Mouse (Mus musculus): Measurements from ENCODE around the gene AC124108.1. TPM values are rescaled to one million over a fixed set of nuclear protein-coding genes. Genes with fewer than 3 reads are reported as not detected.
"Not testable (repeated sequence)": the region's sequence is repeated elsewhere in the genome, so short reads cannot be mapped to it uniquely, and the experiment has no call there.

The AC124108.1 gene
- total RNA-seq (2015) (not detected in 2 replicates), total RNA-seq (2017) (not detected in 2 replicates)

- ATAC-seq (replicated peaks; ENCODE audit: poor library complexity): no peak
Measured at GRCm38 (mm10) chr1:132191093-132191785, at the start of gene AC124108.1, which contains the start of gene Lemd1. TSS of gene AC124108.1 (plus strand) at chr1:132191457. TSS of gene Lemd1 (plus strand) at chr1:132191431.

DNA sequence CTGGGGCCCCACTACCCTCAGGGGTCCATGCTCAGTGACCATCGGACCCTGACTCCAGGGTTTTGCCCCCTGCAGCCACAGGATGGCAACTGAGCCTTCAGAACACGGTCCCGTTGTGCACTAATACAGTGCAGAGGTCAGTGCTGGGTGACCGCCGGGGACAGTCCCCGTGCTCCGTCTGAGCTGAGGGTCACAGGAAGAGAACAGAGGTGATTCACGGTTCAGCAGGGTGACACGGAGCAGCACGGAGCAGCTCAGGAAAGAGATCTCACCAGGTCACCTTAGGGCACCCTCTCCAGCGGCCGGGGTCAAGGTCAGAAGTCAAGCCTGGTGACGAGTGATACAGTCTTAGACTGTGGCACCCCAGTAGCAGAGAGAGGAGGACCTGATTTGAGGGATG is 49.5 kb upstream of the AC124108.1 start:
- no peak for ATAC-seq (replicated peaks; ENCODE audit: poor library complexity)

DNA sequence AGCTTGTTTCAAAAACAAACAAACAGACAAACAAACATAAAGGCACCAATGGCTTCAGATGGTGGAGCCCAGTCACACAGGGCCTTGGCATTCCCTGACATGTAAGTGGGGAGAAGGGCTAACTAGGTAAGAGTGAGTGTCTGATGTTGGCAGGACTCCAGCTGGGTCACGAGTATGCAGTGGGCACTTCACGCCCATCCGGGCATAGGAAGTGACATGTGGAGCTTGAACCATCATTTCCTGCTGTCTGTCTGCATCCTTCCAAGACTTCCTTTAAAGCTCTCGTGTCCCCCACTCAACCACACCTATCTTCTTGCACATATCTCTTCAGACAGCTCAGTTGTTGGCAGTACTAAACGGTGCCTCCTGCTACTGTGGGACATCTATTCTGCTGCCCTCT is 48.2 kb upstream of the AC124108.1 start:
- peak; percentile 34 for ATAC-seq (replicated peaks; ENCODE audit: poor library complexity)

DNA sequence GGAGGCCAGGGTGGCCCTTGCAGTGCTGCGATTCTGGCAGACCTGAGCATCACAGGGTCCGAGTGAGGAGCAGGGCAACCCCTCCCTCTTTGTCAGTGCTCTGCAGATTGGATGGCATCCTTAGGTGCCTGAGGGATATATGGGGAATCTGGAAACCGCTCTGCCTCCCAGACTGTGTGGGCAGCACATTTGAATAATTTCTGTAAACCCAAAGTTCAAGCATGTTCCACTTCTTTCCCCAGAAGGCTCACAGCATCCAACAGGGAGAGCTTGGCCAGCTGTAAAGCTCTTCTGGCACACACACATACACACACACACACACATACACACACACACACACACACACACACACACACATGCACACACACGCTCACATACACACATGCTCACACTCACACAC is 47.5 kb upstream of the AC124108.1 start:
- ATAC-seq (replicated peaks; ENCODE audit: poor library complexity): no peak

GRCm38 (mm10) chr1:132144223-132144622 is 47.0 kb upstream of the AC124108.1 start:
- no peak for ATAC-seq (replicated peaks; ENCODE audit: poor library complexity)

DNA sequence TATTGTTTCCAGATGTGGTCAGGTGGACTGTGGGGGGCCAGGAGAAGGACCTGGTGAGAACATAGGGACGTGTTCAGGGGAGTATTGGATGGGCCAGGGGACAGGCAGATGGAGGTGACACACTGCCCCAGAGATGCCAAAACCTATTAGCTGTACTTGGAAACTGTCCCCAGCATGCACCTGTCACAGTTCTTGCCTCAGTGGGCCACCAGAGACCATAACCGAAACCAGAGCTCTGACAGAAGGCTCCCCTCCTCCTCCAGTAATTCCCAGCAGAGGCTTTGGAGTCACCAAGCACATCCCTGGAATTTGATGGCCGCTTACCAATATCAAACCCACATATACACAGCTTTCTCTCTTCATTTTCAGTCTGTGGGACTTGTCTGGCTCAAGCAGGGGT is 46.4 kb upstream of the AC124108.1 start:
- ATAC-seq (replicated peaks; ENCODE audit: poor library complexity): no peak

DNA sequence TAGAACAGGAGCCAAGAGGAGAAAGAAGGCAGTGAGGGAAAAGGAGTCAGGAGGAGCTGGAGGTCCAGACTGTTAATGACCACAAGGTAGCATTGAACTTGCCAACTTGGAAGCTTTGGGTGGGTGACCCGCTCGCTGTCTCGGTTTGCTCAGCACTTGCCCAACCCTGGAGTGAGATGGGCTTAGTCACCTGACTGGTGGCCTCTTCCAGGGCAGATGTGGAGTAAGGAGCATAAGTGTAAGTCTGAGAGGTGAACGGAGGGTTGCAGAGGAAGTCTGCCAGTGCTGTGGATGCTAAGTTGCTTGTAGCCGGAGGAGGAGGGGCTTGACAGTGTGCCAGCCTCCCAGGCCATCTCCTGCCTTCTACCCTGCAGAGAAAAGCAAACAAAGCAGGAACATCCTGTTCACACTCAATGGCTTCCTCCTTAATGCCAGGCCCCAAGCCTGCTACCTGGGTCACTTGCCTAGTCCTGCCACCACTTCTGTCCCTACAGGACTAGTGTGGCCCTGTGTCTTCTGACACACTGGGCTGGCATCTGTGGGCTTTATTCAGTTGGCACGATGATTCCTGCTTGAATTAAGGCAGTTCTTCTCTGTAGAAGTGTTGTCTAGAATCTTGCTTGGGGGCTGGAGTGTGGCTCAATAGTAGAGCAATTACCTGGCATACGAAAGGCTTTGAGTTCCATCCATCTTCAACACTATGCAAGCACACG is 45.1 kb upstream of the AC124108.1 start:
- no peak for ATAC-seq (replicated peaks; ENCODE audit: poor library complexity)

GRCm38 (mm10) chr1:132149410-132149809 is 41.8 kb upstream of the AC124108.1 start:
- peak; percentile 82 for ATAC-seq (replicated peaks; ENCODE audit: poor library complexity)

DNA sequence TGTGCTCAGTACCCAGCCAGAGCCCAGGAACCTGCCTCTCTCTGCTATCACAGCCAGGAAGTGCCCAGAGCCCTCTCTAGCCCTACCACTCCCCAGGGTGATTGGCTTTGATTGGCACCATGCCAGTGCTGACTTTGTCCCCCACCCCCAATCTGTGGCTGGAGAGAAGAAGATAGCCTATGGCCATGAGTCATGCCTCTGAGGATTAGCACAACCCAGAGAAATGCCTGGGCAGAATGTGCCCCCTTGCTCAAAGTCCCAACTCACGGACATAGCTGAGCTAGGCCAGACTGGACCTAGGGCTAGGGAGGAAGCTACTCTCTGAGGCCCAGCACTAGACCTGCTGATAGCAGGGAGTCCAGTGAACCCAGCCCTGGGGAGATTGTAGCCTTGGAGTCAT is 41.1 kb upstream of the AC124108.1 start:
- 0 out of 2 replicates have a peak, but pooled peaks have one; percentile 18 for ATAC-seq (replicated peaks; ENCODE audit: poor library complexity)

DNA sequence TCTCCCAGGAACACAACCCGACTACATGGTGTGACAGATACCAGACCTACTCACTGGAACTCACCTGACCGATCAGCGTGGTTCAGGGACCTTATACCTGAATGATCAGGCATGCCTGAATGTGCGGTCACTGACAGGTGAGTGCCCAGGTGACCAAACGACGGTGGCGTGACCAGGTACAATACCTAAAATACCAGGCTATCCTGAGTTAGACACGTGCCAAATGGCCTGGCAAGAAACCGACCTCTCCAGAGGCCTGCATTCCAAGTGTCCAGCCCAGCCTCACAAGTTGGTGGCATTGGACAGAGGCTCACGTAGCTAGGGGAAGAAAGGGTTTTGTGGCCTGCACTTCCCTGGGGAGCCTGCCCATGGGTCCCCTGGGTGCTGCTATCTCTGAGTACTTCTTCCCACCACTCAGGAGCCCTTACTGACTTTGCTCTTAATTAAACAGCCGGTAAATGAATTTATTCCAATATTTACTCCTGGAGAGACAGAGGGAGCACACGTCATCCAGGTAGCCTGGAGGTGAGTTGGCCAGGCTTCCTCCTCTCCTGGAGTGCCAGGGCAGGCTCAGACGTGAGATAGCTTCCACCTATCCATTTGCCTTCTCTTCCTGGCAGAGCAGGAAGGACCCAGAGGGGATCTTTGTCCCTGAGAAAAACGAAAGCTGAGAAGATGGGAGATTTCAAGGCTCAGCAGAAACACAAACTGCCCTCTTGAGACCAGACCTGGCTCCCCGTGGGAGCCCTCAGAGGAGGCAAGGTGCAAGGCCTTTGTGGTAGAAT is 40.2 kb upstream of the AC124108.1 start:
- ATAC-seq (replicated peaks; ENCODE audit: poor library complexity): no peak

GRCm38 (mm10) chr1:132151908-132152307 is 39.3 kb upstream of the AC124108.1 start:
- no peak for ATAC-seq (replicated peaks; ENCODE audit: poor library complexity)

DNA sequence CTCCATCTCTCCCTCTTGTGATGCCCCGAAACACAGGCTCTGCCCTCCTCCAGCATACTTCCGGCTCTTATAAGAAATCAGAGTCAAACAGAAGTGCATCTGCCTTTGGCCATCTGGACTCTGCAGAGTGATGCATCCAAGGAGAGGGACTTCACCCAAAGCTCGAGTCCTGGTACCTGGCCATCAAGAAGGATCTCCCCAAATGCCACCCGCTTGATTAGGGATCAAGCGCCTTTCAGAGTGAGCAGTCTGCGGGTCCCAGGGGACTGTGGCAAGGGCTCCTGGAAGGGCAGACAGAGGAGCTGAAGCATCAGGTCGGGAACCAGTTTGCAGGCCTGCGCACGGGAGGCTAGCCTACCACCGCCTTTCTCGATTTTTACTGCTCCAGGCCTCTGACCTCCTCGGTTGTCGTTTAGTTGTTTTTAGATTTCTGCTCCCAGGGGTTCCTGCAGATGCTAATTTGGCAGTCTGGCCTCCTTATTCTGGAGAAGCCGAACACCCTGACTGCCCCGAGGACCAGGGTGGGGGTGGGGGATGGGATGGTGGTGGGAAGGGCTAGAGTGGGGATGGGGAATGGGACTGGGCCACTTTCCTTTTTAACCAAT is 38.1 kb upstream of the AC124108.1 start:
- no peak for ATAC-seq (replicated peaks; ENCODE audit: poor library complexity)

DNA sequence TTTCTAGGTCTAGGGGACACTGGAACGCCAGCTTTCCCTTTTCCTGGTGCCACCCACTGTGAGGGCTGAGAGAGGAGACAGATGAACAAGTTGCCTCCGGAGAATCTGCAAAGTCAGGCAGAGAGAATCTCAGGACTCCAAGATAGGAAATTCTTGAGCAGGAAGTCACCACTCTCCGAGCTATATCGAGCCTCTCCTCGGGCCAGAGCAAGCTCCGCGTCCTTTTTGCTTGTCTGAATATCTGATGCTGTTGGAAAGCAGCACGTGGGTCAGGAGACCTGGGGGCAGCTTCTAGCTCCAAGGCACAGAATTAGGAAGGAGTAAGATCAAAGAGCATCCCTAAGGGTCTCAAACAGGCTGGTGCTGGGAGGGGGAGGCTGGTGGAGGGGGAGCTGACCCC is 37.6 kb upstream of the AC124108.1 start:
- ATAC-seq (replicated peaks; ENCODE audit: poor library complexity): no peak

- peak; percentile 95 for ATAC-seq (replicated peaks; ENCODE audit: poor library complexity)
Measured at GRCm38 (mm10) chr1:132155737-132156136, 35.5 kb upstream of the AC124108.1 start.

DNA sequence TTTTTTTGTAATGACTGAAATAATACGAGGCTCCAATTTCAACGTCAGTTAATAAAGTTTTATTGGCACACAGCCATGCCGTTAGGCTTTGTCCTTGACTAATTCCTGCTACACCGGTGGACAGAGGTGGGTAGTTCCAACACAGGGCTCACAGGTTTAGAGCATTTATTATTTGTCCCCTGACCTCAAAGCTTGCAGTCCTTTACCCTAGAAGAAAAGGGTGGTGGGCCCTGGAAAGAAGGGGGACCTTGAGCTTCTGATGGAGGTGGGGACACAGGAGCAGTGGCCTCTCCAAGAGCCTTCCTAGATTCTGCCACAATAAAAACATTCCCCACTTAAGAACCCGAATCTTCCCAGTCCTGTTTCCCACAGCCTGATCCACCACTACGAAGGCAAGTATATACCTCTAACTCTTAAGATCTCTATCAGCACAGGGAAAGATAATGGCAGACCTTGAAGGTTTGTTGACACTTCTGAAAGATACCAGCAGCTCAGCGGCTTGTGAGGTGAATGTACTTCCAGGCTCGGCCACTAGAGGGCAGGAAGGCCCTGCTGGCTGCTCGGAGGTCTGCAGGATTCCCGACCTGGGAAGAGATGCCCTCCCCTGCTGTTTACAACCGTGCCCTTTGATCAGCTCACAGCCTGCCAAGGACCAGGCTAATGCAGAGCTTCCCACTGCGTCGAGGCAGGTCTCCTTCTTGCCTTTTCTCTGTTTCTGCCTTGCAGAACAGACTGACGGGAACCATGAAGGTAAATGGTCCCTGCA is 34.1 kb upstream of the AC124108.1 start:
- ATAC-seq (replicated peaks; ENCODE audit: poor library complexity): peak; percentile 87

- no peak for ATAC-seq (replicated peaks; ENCODE audit: poor library complexity)
Measured at GRCm38 (mm10) chr1:132157808-132158207, 33.4 kb upstream of the AC124108.1 start.

DNA sequence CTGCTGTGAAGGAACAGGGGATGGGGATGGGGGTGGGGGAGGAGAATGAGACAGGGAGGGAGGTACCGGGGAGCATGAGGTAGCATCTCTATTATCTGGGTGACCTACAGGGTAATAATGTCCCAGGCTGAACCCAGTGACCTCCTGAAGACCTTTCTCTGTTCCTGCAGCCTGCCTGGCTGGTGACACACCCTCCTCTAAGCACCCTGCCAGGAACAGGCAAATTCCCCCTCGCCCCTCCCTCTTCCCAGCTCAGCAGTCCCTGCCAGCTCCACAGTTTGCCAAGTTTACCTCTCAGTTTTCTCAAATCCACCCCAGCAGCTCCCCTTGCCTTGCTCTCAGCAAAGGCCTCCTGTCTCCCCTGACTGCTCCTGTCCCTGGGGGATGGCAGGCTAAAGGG is 32.5 kb upstream of the AC124108.1 start:
- ATAC-seq (replicated peaks; ENCODE audit: poor library complexity): no peak

GRCm38 (mm10) chr1:132159681-132160080 is 31.6 kb upstream of the AC124108.1 start:
- no peak for ATAC-seq (replicated peaks; ENCODE audit: poor library complexity)

DNA sequence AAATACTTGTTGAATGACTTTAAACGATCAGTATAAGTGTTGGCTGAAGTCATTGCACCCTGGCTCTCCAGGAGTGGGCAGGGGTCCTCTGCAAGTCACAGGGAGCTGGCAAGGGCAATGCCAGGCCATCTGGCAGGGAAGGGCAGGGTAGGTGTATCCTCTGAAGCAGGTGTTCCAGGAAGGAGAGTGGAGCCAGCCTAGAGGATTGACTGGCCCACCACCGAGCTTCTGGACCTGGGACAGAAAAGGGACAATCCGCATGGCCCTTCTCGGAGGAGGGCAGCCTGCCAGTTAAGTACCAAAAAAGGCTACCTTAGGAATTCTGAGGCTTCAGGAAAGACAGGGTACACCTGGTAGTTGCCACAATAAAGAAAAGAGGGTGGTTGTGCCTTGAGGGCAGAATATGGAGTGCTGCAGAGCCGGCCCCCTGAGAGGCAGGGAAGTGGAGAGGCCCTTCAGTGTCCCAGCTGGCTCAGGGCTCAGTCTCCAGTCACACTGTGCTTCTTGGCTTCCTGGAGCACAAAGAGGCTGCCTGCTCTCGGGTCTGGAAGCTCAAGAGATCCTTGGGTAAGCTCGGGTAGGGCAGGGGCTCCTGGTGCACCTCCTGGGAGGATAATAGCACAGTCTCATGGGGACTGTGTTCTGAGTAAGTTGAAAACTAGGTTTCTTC is 29.9 kb upstream of the AC124108.1 start:
- no peak for ATAC-seq (replicated peaks; ENCODE audit: poor library complexity)

DNA sequence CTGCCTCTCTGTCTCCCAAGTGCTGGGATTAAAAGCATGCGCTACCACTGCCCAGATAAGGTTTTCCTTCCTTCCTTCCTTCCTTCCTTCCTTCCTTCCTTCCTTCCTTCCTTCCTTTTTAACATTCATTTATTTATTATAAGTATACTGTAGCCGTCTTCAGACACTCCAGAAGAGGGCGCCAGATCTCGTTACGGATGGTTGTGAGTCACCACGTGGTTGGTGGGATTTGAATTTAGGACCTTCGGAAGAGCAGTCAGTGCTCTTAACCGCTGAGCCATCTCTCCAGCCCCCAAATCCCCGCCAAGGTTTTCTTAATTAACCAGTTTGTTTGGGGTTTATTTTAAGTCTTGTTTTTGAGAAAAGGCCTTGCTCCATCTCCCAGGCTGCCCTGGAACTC is 28.6 kb upstream of the AC124108.1 start:
- not testable (repeated sequence) for ATAC-seq (replicated peaks; ENCODE audit: poor library complexity)
